Mouse (Mus musculus) left cerebral cortex, postnatal 36 days (tissue): ENCODE results near the gene Ube2c. TPM values are rescaled to one million over a fixed set of nuclear protein-coding genes. Genes with fewer than 3 reads are reported as not detected.
A peak's percentile ranks its signal among the peaks of the same experiment; 100 is the strongest.
"Not testable (repeated sequence)": the region's sequence is repeated elsewhere in the genome, so short reads cannot be mapped to it uniquely, and the experiment has no call there.

Experiments used
- DNase-seq, 2 experiments: peaks; one replicate each; pipeline ENCODE4 v3.0.0; 2021 to 2022; ENCODE audit warnings: low spot score in 2 of 2, mixed read lengths in 1 of 2
- intact Hi-C: fragments of 180-260 bp; cut with DNase I; formaldehyde crosslinking; loops from one replicate; pipeline ENCODE4 v1.15.1; 2025
- total RNA-seq, 2 experiments: library from RNA; stranded (reverse); gene quantifications; 2 replicates each; pipeline ENCODE4 v1.2.3; 2021

Ube2c gene
- total RNA-seq, 2 experiments from 2014 or later = 0.57 to 1.3 TPM

GRCm38 (mm10) chr2:164785481-164786387, 16.0 kb downstream of the Ube2c start, which contains the start of gene Snx21:
TSS of gene Snx21 (plus strand) at chr2:164785823.
- DNase-seq = peak; percentile 87 to 90
- intact Hi-C loops = no loop called here

GRCm38 (mm10) chr2:164786388-164786885, 16.7 kb downstream of the Ube2c start:
- peak in 1 of 2 experiments; percentile 21 for DNase-seq
- intact Hi-C loops = no loop called here

GRCm38 (mm10) chr2:164787032-164787431, 17.3 kb downstream of the Ube2c start:
- DNase-seq = no peak
- intact Hi-C loops = no loop called here

- intact Hi-C loops = no loop called here
- DNase-seq = no peak
These were observed 18.1 kb downstream of the Ube2c start for GRCm38 (mm10) chr2:164787779-164788178.

GRCm38 (mm10) chr2:164788411-164788810, 18.7 kb downstream of the Ube2c start:
- intact Hi-C loops = no loop called here
- DNase-seq = no peak

GRCm38 (mm10) chr2:164790451-164790850, 20.8 kb downstream of the Ube2c start:
- intact Hi-C loops = no loop called here
- no peak for DNase-seq

- intact Hi-C loops = no loop called here
- no peak for DNase-seq
These were observed 22.2 kb downstream of the Ube2c start for GRCm38 (mm10) chr2:164791841-164792261.

- intact Hi-C loops = no loop called here
- no peak for DNase-seq
These were observed 22.9 kb downstream of the Ube2c start for GRCm38 (mm10) chr2:164792400-164793190.

GRCm38 (mm10) chr2:164793236-164793635, 23.5 kb downstream of the Ube2c start:
- intact Hi-C loops = no loop called here
- peak in 1 of 2 experiments; percentile 26 for DNase-seq

GRCm38 (mm10) chr2:164793772-164794171, 24.1 kb downstream of the Ube2c start:
- DNase-seq = no peak
- intact Hi-C loops = no loop called here

GRCm38 (mm10) chr2:164794293-164794692, 24.6 kb downstream of the Ube2c start:
- intact Hi-C loops = no loop called here
- peak; percentile 76 to 82 for DNase-seq

GRCm38 (mm10) chr2:164795868-164796267, 26.2 kb downstream of the Ube2c start:
- DNase-seq = no peak
- intact Hi-C loops = no loop called here

GRCm38 (mm10) chr2:164798554-164798953, 28.9 kb downstream of the Ube2c start:
- DNase-seq, intact Hi-C loops: not testable (repeated sequence)

- no peak for DNase-seq
- intact Hi-C loops = no loop called here
These were observed 30.7 kb downstream of the Ube2c start for GRCm38 (mm10) chr2:164800252-164801004.

GRCm38 (mm10) chr2:164803201-164803920, 33.7 kb downstream of the Ube2c start:
- intact Hi-C loops = no loop called here
- DNase-seq = no peak

- DNase-seq = no peak
- intact Hi-C loops = loop anchor here (2.0 kb wide), 1 partner anchor 19 kb away; the partner anchor contains the start of gene Zswim1
These were observed 34.2 kb downstream of the Ube2c start for GRCm38 (mm10) chr2:164803921-164804313.

- peak; percentile 96 to 99 for DNase-seq
- intact Hi-C loops = loop anchor here (2.0 kb wide), 1 partner anchor 18 kb away; the partner anchor contains the start of gene Zswim1
These were observed 35.0 kb downstream of the Ube2c start, which contains the start of the genes Acot8 and Zswim3 for GRCm38 (mm10) chr2:164804533-164805331. TSS of gene Acot8 (minus strand) at chr2:164804882. TSS of gene Zswim3 (plus strand) at chr2:164805098.

- intact Hi-C loops = loop anchor here (2.0 kb wide), 1 partner anchor 17 kb away; the partner anchor contains the start of gene Zswim1
These were observed 35.6 kb downstream of the Ube2c start for GRCm38 (mm10) chr2:164805332-164805718.

More at GRCm38 (mm10) chr2:164805332-164805718, 35.6 kb downstream of the Ube2c start:
- DNase-seq = no peak
